Mouse (Mus musculus) CH12.LX (cell line): Measurements from ENCODE around the gene Ndufb3.

Experiments
- POLR2A ChIP-seq: IDR thresholded peaks from 2 replicates; pipeline ENCODE4 v1.6.1; 2011; ENCODE audit warnings: low read depth, mild to moderate bottlenecking, improper control_type of control experiment, low read length
- POLR2AphosphoS2 ChIP-seq: IDR thresholded peaks from 2 replicates; pipeline ENCODE4 v1.6.1; 2011; ENCODE audit warnings: low read depth, low read length, improper control_type of control experiment
- ZNF384 ChIP-seq: IDR thresholded peaks from 2 replicates; pipeline ENCODE4 v1.6.1; 2012; ENCODE audit warnings: low read depth, low read length, improper control_type of control experiment, inconsistent platforms

- TF ChIP-seq POLR2AphosphoS2 (no peak), ZNF384 (no peak), POLR2A (no peak)
Measured at GRCm38 (mm10) chr1:58602681-58603080, 16.5 kb downstream of the Ndufb3 start.
